Mouse (Mus musculus): ENCODE results near the gene Cers6.

DNA sequence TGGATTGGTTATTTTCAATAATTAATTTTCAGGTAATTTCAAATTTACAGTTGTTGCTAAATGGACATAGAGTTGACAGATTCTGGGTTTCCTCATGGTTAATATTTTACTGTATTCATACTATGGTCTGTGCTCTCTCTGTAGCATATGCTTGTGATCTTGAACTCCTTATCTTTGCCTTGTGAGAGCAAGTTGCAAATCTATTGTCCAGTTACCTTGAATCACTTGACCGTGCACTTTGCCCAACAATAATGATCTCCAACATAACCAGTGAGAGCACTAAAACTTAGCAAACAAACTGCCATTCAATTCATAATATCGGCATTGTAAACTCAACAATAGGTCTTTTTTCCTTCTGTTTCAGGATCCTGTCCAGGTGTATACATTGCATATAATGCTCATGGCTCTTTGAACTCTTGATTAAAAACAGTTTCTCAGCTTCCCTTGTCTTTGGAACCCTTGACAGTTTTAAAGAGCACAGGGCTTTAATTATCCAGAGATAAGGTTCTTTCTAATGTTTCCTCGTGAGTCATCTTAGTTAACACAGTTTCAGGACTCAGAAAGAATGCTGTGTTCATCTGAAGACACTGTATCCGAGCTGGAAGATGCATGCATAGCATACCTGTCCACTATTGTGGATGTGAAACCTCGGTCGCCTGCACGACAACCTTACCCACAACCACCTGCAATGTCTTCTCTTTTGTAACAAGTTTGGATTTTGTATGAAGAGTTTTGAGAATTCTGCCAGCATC lies 38.7 kb downstream of the Cers6 start:
- TF ChIP-seq CTCF (IDR thresholded peaks at IDR 0.05; ENCODE audit: low read depth, low read length) (no peak), POLR2A (IDR thresholded peaks at IDR 0.05; ENCODE audit: extremely low read depth, insufficient read depth, low read length) (no peak)

Data from liver, adult 2 months (tissue).